Mouse (Mus musculus): ENCODE data around the gene Gm17728.
"Not testable (repeated sequence)": the region's sequence is repeated elsewhere in the genome, so short reads cannot be mapped to it uniquely, and the experiment has no call there.

The Gm17728 gene

DNA sequence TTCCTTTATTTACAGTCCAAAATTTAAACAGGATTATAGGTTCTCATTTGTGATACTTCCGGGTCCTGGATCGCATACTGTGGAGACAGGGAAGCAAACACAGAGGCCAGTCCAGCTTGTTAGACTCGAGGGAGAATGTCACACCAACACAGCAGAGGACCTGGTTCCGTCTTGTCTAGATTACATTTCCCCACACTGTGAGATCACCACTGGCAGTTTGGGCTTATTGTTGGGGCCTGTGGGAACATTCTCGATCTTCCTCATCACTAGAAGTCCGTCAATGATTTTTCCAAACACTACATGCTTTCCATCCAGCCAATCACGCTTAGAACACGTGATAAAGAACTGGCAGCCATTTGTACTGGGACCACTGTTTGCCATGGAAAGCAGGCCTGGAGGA is at the start of gene Gm17728:
Gm17728 (plus strand) TSS at position 301 of the 400 bp plus-strand sequence.
- not testable (repeated sequence) for DNase-seq (ENCODE audit: inconsistent ontology term)

DNA sequence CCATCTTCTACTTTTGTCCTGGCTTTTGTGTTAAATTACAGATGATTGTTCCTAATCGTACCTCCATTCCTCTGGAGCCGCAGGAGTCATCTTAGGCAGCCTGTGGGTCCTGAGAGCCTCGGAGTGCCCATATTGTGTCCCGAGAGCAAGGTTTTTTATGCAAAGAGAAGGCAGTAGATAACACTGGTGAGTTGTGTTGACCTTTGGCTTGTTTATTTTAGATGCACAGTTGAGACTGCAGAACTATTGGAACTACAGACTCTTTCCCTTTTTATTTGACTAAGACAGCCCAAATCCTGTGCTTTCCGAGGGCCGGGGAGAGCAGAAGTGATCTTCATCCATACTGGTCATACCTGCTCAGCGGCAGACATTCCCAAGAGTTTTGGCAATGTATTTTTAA is 24.4 kb upstream of the Gm17728 start:
- DNase-seq (ENCODE audit: inconsistent ontology term) = no peak

DNA sequence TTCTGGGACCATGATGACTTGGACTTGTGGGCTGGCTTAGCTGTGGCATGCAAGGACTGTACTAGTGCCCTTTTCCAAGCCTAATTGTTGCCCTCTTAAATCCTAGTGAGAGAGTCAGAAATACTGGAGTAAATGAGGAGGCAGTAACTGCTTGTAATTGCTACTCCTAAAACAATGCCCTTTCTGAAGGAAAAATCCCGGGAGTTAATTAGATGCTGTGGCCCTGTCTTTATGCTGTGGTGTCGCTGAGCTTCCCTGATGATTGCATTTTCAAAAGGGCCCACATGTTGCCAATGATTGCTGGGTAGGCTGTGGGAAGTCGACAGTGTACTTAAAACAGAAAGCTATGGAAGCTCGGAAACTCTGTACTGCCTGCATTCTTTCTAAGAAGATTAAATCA is 23.3 kb upstream of the Gm17728 start:
- peak; percentile 85 for DNase-seq (ENCODE audit: inconsistent ontology term)

DNA sequence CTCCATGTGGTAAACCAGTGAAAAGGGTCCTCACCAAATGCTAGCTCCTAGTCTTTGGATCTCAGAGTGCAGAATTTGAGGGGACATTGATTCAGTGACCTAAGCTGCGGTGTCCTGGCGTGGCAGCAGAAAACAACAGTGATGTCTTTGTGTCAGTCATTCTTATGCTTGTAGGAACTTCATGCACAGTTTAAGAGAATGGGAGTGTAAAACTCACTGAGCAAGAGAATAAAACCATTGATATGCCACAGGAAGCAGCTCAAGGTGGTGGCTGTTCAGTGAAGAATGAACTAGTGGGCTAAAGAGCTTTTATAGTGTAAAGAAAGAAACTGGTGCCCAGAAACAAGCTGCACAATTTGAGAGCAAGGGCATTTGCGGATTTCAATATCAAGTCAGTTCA is 17.9 kb upstream of the Gm17728 start:
- no peak for DNase-seq (ENCODE audit: inconsistent ontology term)

DNA sequence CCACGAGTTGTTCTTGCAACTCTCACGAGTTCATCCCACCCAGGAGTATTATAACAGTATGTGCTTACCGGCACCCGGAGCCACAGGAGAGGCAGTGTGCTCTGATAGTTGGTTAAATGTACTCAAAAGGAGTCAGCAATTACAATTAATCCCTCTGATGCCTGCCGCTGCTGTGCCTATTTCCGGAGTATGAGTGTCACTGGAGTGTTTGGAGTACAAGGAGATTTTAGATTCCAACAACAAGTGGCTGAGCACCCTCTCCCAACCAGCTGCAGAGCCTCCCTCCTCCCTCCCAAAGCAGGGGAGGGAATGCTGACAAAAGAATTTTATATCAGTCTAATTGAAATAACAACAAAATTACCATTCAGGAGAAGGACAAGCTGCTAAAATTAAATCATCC is 14.2 kb upstream of the Gm17728 start:
- peak; percentile 45 for DNase-seq (ENCODE audit: inconsistent ontology term)

DNA sequence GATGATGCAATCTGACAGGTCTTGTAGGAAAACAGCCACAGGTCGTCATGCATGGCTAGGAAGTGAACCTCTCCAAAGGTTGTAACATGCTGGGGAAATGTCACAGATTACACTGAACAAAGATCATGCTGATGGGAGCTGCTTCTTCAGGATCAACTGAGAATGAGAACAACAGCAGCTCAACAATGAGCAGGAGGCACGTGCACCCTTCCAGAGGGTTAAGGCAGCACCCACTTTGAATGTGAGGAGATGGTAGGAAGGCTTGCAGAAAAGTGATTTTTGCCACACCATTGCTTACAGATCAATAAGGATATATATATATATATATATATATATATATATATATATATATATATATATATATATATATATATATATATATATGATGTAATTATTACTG is 2.8 kb upstream of the Gm17728 start:
- DNase-seq (ENCODE audit: inconsistent ontology term) = no peak

DNA sequence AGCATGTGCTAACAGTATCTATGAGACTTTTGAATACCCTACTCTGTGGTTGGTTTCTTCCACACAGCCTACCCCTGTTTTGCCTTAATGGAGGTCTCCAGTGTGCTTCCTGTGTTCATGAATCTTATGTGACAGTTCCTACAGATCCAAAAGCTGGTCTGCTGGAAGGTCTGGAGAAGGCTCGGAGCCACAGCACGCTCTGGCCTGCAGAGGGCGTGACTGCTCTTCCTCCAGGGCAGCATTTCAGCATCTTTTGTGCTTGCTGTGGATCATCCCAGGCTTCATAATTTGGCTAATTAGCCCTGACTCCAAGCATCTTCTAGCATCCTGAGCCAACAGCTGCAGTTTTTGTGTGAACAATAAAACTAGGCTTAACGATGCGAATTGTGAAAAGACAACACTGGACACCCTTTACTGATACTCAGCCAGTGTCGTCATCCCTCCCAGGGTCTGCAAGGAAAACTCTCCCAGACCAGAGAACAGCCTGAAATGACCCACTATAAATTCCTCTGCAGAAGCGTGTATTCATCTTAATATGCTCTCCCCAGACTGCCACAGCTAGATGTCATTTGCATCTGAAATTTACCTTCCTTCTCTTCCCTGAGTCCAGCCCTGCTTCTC is 6.6 kb downstream of the Gm17728 start:
- DNase-seq (ENCODE audit: inconsistent ontology term) = peak; percentile 84

DNA sequence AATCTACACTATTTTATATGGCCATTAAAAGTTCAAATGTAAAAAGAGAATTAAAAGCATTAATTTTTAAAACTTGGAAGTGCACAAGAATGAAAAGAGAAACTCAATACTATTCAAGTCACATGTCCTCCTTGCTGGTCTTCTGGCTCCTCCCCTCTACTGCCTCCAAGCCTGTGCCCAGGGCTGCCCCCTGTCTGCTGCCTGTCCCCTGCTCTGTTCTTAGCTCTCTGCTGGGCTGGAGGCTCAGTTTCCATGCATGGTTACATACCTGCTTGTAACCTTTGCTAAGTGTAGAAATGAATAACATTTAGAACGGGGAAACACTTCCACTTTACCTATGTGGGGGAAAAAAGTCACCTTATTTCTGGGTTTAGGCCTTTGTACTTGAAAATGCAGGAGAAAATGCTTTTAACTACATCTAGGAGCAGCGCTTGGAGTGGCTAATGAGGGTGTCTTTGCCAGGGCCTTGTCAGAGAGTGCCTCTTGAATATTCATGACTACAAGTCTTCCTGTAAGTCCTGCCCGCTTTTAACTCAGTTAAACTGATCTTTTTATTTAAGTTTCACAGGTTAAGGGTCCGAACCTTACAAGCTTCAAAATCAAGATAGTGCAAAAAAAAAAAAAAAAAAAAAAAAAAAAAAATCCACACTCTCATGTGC is 18.3 kb downstream of the Gm17728 start:
- DNase-seq (ENCODE audit: inconsistent ontology term) = no peak

DNA sequence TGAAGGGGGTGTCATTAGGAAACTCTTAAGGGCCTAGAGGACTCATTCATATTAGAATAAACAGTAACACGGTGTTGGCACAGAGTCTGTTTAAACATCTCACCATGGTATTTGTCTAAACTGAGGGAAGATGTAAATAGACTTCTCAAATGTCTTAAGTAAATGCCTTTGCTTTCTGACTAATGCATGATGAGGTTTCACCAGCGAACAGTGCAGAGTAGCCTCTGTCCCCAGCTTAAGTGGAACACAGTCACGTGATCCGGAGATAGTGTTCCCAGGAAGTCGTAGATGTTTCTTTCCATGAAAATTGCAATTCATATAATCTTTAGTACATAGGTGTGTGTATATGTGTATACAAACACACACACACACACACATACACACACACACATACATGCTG is 34.5 kb downstream of the Gm17728 start:
- DNase-seq (ENCODE audit: inconsistent ontology term) = no peak

DNA sequence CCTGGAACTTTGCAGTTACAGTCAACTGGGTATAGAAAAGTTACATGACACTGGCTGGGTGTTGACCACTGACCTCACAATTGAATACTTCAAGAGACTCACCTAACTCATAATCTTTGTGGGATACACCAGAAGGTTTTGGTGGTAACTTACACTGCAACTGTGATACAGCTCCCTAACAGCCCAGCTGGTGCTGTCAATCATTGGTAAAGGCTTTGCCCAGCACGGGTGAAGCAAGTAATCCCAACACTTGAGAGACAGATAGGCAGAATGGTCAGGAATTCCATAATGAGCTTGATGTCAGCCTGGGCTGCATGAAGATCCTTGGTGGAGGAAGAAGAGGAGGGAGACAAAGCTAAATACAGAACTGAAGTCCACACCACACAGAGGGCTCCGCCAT is 39.0 kb downstream of the Gm17728 start:
- DNase-seq (ENCODE audit: inconsistent ontology term) = no peak
